Mouse (Mus musculus) yolk sac, embryonic 10.5 days (tissue): Measurements from ENCODE around the gene Mertk.

Source experiments
- DNase-seq: peaks from one replicate; pipeline ENCODE4 v3.0.0-alpha.2; 2017; ENCODE audit warnings: low spot score

The Mertk gene

DNA sequence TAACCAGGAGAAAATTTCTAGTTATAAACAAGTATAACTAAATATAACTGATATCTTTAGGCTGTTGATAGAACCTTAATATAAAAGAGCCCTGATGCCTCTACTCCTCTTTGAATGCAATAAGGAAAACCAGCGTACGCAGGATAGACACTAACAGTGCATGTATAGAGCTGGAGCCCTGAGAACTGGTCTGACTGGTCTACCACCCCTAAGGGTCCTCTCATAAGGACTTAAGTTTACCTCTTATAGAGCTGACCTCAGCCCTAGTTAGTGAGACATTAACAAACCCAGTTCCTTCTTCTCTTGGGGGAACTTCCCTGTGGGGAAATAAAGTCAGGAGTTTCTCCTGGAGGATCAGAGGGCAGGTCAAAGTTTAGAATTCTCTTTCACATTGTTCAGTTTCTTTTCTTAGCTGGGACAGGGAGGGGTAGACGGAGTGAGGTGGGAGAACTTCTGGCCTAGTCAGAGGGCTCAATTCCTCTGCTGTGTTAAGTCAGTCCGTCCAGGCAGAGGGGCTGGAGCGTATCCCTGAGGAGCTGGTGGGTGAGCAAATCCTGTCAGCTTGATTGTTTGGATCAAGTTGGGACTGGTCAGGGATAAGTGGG lies 23.5 kb downstream of the Mertk start:
- no peak for DNase-seq

- no peak for DNase-seq
Measured at GRCm38 (mm10) chr2:128726067-128726466, 27.3 kb downstream of the Mertk start.

DNA sequence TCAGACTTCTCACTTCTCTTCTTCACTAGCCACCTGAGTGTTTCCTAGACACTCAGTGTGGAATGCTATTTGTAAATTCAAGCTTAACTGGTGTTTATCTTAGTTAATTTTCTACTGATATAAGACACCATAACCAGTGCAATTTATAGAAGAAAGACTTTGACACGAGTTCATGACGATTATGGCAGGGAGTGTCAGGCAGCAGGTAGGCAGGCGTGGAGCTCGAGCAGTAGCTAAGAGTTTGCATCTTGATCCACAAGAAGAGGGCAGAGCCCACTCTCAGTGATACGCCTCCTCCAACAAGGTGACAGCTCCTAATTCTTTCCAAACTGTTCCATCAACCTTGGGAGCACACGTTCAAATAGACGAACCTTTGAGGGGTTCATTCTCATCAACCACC lies 27.9 kb downstream of the Mertk start:
- no peak for DNase-seq

DNA sequence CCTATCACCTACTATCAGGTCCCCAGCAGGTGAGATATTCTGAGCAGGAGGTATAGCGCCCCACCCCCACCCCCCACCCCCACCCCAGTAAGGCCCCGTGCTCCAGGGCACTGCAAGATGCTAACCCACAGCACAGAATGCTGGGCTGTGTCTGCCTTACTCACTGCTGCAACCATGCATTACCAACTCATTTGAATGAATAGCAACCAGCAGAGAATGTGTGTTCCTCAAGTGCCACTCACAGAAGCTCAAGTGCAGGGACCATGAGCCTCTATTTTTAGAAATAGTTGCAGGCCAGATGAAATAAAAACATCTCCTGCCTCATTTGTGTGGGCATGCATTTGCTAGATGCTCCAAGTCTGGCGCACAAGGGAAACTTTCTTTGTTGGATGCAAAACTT lies 28.8 kb downstream of the Mertk start:
- no peak for DNase-seq

- no peak for DNase-seq
Measured at GRCm38 (mm10) chr2:128728066-128728465, 29.3 kb downstream of the Mertk start.

DNA sequence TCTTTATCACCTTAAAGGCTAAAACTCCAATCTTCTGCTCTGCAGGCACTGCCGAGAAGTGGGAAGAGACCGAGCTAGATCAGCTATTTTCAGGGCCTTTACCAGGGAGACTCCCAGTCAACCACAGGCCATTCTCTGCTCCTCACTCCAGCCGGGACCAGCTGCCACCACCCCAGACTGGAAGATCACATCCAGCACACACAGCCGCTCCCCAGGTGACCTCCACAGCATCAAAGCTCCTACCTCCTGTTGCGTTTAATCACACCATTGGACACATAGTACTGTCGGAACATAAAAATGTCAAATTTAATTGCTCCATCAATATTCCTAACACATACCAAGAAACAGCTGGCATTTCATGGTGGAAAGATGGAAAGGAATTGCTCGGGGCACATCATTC lies 30.4 kb downstream of the Mertk start:
- DNase-seq, result no peak

DNA sequence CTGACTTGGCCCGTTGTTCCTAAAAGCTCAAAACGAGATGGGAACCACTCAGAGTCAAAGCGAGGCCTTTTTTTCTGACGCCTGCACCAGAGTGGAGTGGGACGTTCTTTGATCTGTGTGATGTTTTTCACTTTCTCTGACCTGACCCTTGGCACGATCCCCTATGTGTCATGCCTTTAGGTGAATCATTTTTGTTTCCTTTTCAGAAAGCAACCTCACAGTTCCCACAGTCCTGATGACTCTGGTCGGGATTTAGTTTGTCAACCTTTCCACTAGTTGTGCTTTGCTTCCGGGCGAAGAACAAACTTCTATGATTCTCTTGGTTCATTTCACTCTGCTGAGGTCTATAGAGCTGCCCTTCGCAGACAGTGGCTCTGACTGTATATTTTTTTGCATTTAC lies 32.8 kb downstream of the Mertk start:
- no peak for DNase-seq

DNA sequence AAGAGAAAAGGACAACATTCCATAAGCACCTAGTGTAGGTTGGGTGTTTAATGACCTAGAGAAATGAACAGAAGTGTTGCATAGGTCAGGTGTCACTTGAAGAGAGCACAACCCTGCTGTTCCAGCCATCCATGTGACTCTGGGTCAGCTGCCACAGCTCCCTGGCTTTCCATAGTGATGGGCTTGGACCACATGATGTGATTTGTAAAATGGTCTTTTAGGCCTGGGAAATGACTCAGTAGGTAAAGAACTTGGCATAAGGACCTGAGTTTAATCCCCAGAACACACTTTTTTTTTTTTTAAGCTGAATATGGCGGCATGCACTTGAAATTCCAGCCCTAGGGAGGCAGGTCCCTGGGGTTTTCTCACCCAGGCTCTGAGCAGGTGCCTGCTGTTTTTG lies 33.2 kb downstream of the Mertk start:
- no peak for DNase-seq

- DNase-seq, result no peak
Measured at GRCm38 (mm10) chr2:128735089-128735488, 36.3 kb downstream of the Mertk start.

DNA sequence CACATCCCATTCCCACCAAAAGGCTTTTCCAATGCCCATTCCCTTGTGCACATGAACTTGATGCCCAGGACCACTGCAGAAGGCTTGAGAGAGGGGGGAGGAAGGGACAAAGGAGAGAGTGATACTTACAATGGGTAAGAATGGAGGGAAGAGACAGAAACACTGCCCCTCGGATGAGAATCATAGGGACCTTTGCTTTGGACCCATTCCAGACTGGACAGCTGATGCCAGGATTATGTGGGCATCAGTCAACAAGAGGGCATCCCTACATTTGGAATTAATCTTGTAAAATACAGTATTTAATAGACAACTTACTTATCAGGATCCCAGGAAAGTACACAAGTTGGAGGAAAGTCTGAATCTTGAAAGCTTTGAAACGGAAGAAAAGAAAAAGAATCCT lies 38.3 kb downstream of the Mertk start:
- no peak for DNase-seq

DNA sequence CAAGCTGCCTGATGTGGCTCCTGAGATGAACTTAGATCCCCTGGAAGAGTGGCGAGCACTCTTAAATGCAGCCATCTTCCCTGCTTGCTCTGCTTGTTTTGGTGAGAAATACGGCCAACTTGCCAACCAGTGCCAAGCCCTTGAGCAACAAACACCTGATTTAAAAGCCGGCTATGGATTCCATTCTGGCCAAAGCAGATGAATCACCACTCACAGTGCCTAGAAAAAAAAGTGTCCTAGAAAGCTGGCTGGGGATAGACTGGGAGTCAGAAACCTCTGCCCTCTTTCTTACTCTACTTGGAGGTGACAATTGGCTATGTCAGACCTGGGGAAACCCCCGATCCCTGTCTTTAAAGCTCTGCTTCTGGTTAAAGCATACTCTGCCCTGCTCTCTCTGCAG lies 39.0 kb downstream of the Mertk start:
- DNase-seq, result no peak

GRCm38 (mm10) chr2:128738725-128739258 lies 40.0 kb downstream of the Mertk start:
- DNase-seq, result no peak

GRCm38 (mm10) chr2:128745879-128746620 lies 47.3 kb downstream of the Mertk start:
- DNase-seq, result no peak

GRCm38 (mm10) chr2:128746621-128747151 lies 47.9 kb downstream of the Mertk start:
- DNase-seq, result no peak

GRCm38 (mm10) chr2:128747433-128748028 lies 48.8 kb downstream of the Mertk start:
- DNase-seq, result no peak

GRCm38 (mm10) chr2:128748171-128748570 lies 49.4 kb downstream of the Mertk start:
- no peak for DNase-seq

DNA sequence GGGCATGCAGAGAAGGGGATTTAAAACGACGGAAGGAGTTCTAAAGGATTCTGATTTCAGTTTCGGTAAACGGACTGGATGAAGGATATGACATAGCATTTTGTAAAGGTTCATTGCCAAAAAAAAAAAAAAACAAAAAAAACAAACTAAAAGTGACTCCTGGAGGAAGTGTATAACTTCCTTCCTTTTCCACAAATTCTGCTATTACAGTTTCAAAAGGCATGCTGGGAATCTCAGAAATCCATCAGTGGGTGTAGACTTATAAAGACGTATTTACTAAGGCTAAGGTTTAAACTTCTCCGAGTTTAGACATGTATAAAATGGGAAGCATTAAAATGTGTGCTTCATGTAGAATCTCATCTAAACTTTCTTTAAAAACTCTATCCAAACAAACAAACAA lies 52.3 kb downstream of the Mertk start:
- DNase-seq, result no peak

GRCm38 (mm10) chr2:128753295-128753873 lies 54.6 kb downstream of the Mertk start:
- no peak for DNase-seq

GRCm38 (mm10) chr2:128755149-128755691 lies 56.5 kb downstream of the Mertk start:
- DNase-seq, result no peak

DNA sequence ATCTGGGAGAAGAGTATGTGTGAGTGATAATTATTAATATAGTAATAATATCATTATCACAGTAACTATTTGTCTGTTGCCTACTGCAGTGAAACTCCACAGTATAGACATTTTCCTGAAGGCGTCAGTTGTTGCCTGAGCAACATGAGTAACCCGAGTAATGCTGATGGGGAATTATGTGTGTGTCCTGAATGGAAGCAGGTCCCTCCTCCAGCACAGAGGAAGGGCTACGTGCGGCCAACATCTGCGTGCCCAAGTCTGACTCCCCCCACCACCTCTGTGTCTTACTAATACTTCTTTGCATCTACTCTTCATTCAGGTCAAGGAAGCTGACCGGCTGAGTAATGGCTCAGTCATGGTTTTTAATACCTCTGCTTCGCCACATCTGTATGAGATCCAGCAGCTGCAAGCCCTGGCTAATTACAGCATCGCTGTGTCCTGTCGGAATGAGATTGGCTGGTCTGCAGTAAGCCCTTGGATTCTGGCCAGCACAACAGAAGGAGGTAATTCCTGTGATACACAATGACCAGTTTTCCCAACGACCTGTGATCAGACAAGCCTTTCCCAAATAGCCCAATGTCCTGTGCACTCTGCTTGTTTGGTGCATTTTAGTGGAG lies 60.1 kb downstream of the Mertk start:
- DNase-seq, result no peak

DNA sequence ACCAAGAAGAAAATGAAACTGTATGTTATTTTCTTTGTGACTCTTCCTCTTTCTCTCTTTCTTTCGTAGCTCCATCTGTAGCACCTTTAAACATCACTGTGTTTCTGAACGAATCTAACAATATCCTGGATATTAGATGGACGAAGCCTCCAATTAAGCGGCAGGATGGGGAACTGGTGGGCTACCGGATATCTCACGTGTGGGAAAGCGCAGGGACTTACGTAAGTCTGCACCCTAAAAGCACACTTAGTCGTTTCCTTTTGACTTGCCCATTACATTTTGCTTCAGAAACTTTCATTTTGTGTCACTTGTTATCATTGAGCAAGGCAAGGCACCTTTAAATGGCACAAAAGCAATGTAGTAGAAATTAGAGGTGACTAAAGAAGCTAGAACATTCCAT lies 63.3 kb downstream of the Mertk start:
- DNase-seq, result no peak

DNA sequence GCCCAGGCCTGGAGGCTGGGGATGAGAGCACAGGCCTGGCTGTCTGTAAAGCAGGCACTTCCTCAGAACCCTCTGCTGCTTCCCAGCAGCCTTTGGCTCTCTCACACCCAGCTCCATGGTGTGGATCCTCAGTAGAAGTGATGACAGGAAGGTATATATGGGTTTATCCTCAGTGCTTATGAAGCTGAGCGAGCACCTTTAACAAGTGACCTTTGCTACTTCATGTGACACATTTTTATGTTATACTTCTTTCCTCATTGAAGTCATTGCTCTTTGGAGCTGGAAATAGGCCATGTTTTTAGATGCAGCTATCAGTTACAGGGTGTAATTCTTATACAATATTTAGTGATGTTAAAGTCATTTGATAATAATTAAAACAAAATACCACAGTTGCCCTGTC lies 67.0 kb downstream of the Mertk start:
- no peak for DNase-seq
